Mouse (Mus musculus): ENCODE data around the gene Ptprd. TPM values are rescaled to one million over a fixed set of nuclear protein-coding genes. Genes with fewer than 3 reads are reported as not detected.

Gene Ptprd
- polyA plus RNA-seq, 1 experiment from 2014 or later: 21.0 TPM

GRCm38 (mm10) chr4:76352468-76352867, 1859.3 kb downstream of the Ptprd start:
- Histone ChIP-seq H3K4me1 (ENCODE audit: control insufficient read depth, insufficient read depth, low read length) (peaks cover 17% of the 10 kb centered on the region), H3K9ac (ENCODE audit: low read length) (no peak overlapping the region), H3K4me3 (ENCODE audit: low read depth, low read length) (no peak overlapping the region), H3K4me2 (ENCODE audit: low read depth, severe bottlenecking) (no peak overlapping the region), H3K27me3 (ENCODE audit: control insufficient read depth, insufficient read depth, low read length) (no peaks in the 10 kb centered on the region), H3K27ac (replicated peaks; ENCODE audit: low read depth, low read length) (no peak overlapping the region), H3K9me3 (ENCODE audit: control insufficient read depth, low read length) (no peaks in the 10 kb centered on the region), H3K36me3 (ENCODE audit: control insufficient read depth, insufficient read depth, low read length) (no peaks in the 10 kb centered on the region)
- WGBS: 17% methylated on average over 1 of the region's 1 CpGs
- DNase-seq (ENCODE audit: low spot score) (no peak), ATAC-seq (ENCODE audit: insufficient number of reproducible peaks, low FRiP score, low TSS enrichment, low read depth) (no peak)

GRCm38 (mm10) chr4:76351201-76351979, 1860.4 kb downstream of the Ptprd start:
- DNase-seq (ENCODE audit: low spot score) (no peak), ATAC-seq (ENCODE audit: insufficient number of reproducible peaks, low FRiP score, low TSS enrichment, low read depth) (no peak)
- Histone ChIP-seq H3K27me3 (ENCODE audit: control insufficient read depth, insufficient read depth, low read length) (no peaks in the 10 kb centered on the region), H3K9ac (ENCODE audit: low read length) (no peak overlapping the region), H3K27ac (replicated peaks; ENCODE audit: low read depth, low read length) (peak overlapping the region; percentile 57; the same call in 1 of the 2 replicates), H3K36me3 (ENCODE audit: control insufficient read depth, insufficient read depth, low read length) (no peaks in the 10 kb centered on the region), H3K4me2 (ENCODE audit: low read depth, severe bottlenecking) (no peak overlapping the region), H3K9me3 (ENCODE audit: control insufficient read depth, low read length) (no peaks in the 10 kb centered on the region), H3K4me3 (ENCODE audit: low read depth, low read length) (no peak overlapping the region), H3K4me1 (ENCODE audit: control insufficient read depth, insufficient read depth, low read length) (peaks cover 17% of the 10 kb centered on the region)
- 27% methylated on average over 8 of the region's 8 CpGs for WGBS

GRCm38 (mm10) chr4:76350241-76350962, 1861.4 kb downstream of the Ptprd start:
- no peaks in the 10 kb centered on the region for H3K27me3 ChIP-seq (ENCODE audit: control insufficient read depth, insufficient read depth, low read length)
- no peak overlapping the region for H3K27ac ChIP-seq (replicated peaks; ENCODE audit: low read depth, low read length)
- no peak for ATAC-seq (ENCODE audit: insufficient number of reproducible peaks, low FRiP score, low TSS enrichment, low read depth)
- H3K9ac ChIP-seq (ENCODE audit: low read length): no peak overlapping the region
- H3K4me1 ChIP-seq (ENCODE audit: control insufficient read depth, insufficient read depth, low read length): peaks cover 17% of the 10 kb centered on the region
- H3K36me3 ChIP-seq (ENCODE audit: control insufficient read depth, insufficient read depth, low read length): no peaks in the 10 kb centered on the region
- no peak overlapping the region for H3K4me3 ChIP-seq (ENCODE audit: low read depth, low read length)
- H3K9me3 ChIP-seq (ENCODE audit: control insufficient read depth, low read length): no peaks in the 10 kb centered on the region
- no peak for DNase-seq (ENCODE audit: low spot score)
- WGBS: 17% methylated on average over 3 of the region's 3 CpGs
- H3K4me2 ChIP-seq (ENCODE audit: low read depth, severe bottlenecking): no peak overlapping the region

- Histone ChIP-seq H3K27me3 (ENCODE audit: control insufficient read depth, insufficient read depth, low read length) (no peaks in the 10 kb centered on the region), H3K9me3 (ENCODE audit: control insufficient read depth, low read length) (no peaks in the 10 kb centered on the region), H3K9ac (ENCODE audit: low read length) (no peak overlapping the region), H3K27ac (replicated peaks; ENCODE audit: low read depth, low read length) (no peak overlapping the region), H3K36me3 (ENCODE audit: control insufficient read depth, insufficient read depth, low read length) (no peaks in the 10 kb centered on the region), H3K4me3 (ENCODE audit: low read depth, low read length) (no peak overlapping the region), H3K4me1 (ENCODE audit: control insufficient read depth, insufficient read depth, low read length) (no peaks in the 10 kb centered on the region), H3K4me2 (ENCODE audit: low read depth, severe bottlenecking) (no peak overlapping the region)
- no peak for ATAC-seq (ENCODE audit: insufficient number of reproducible peaks, low FRiP score, low TSS enrichment, low read depth)
- DNase-seq (ENCODE audit: low spot score): no peak
- WGBS: 80% methylated on average over 3 of the region's 3 CpGs
Observed at GRCm38 (mm10) chr4:76344059-76344458, 1867.7 kb downstream of the Ptprd start.

GRCm38 (mm10) chr4:76337926-76338325, 1873.8 kb downstream of the Ptprd start:
- H3K9ac ChIP-seq (ENCODE audit: low read length): no peak overlapping the region
- H3K4me1 ChIP-seq (ENCODE audit: control insufficient read depth, insufficient read depth, low read length): no peaks in the 10 kb centered on the region; the same call in 1 of the 2 replicates
- H3K27me3 ChIP-seq (ENCODE audit: control insufficient read depth, insufficient read depth, low read length): no peaks in the 10 kb centered on the region
- ATAC-seq (ENCODE audit: insufficient number of reproducible peaks, low FRiP score, low TSS enrichment, low read depth) (no peak), DNase-seq (ENCODE audit: low spot score) (no peak)
- H3K36me3 ChIP-seq (ENCODE audit: control insufficient read depth, insufficient read depth, low read length): no peaks in the 10 kb centered on the region
- H3K9me3 ChIP-seq (ENCODE audit: control insufficient read depth, low read length): no peaks in the 10 kb centered on the region
- no peak overlapping the region for H3K4me3 ChIP-seq (ENCODE audit: low read depth, low read length)
- H3K27ac ChIP-seq (replicated peaks; ENCODE audit: low read depth, low read length): no peak overlapping the region
- no peak overlapping the region for H3K4me2 ChIP-seq (ENCODE audit: low read depth, severe bottlenecking)
- WGBS: 79% methylated on average over 1 of the region's 1 CpGs

- Histone ChIP-seq H3K4me2 (ENCODE audit: low read depth, severe bottlenecking) (peak overlapping the region; percentile 22), H3K9me3 (ENCODE audit: control insufficient read depth, low read length) (no peaks in the 10 kb centered on the region), H3K4me3 (ENCODE audit: low read depth, low read length) (no peak overlapping the region), H3K9ac (ENCODE audit: low read length) (no peak overlapping the region), H3K36me3 (ENCODE audit: control insufficient read depth, insufficient read depth, low read length) (no peaks in the 10 kb centered on the region), H3K4me1 (ENCODE audit: control insufficient read depth, insufficient read depth, low read length) (peaks cover 5% of the 10 kb centered on the region), H3K27me3 (ENCODE audit: control insufficient read depth, insufficient read depth, low read length) (no peaks in the 10 kb centered on the region), H3K27ac (replicated peaks; ENCODE audit: low read depth, low read length) (no peak overlapping the region)
- DNase-seq (ENCODE audit: low spot score) (no peak), ATAC-seq (ENCODE audit: insufficient number of reproducible peaks, low FRiP score, low TSS enrichment, low read depth) (no peak)
- 20% methylated on average over 11 of the region's 11 CpGs for WGBS
Observed at GRCm38 (mm10) chr4:76327346-76327745, 1884.4 kb downstream of the Ptprd start.

GRCm38 (mm10) chr4:76325646-76326045, 1886.1 kb downstream of the Ptprd start:
- no peaks in the 10 kb centered on the region for H3K9me3 ChIP-seq (ENCODE audit: control insufficient read depth, low read length)
- no peaks in the 10 kb centered on the region for H3K36me3 ChIP-seq (ENCODE audit: control insufficient read depth, insufficient read depth, low read length)
- WGBS: 87% methylated on average over 3 of the region's 3 CpGs
- H3K4me2 ChIP-seq (ENCODE audit: low read depth, severe bottlenecking): no peak overlapping the region
- no peaks in the 10 kb centered on the region for H3K27me3 ChIP-seq (ENCODE audit: control insufficient read depth, insufficient read depth, low read length)
- peaks cover 5% of the 10 kb centered on the region for H3K4me1 ChIP-seq (ENCODE audit: control insufficient read depth, insufficient read depth, low read length)
- no peak overlapping the region for H3K4me3 ChIP-seq (ENCODE audit: low read depth, low read length)
- ATAC-seq (ENCODE audit: insufficient number of reproducible peaks, low FRiP score, low TSS enrichment, low read depth) (no peak), DNase-seq (ENCODE audit: low spot score) (no peak)
- no peak overlapping the region for H3K27ac ChIP-seq (replicated peaks; ENCODE audit: low read depth, low read length)
- H3K9ac ChIP-seq (ENCODE audit: low read length): no peak overlapping the region

- Histone ChIP-seq H3K9ac (ENCODE audit: low read length) (no peak overlapping the region), H3K36me3 (ENCODE audit: control insufficient read depth, insufficient read depth, low read length) (no peaks in the 10 kb centered on the region), H3K4me2 (ENCODE audit: low read depth, severe bottlenecking) (no peak overlapping the region), H3K27me3 (ENCODE audit: control insufficient read depth, insufficient read depth, low read length) (no peaks in the 10 kb centered on the region), H3K27ac (replicated peaks; ENCODE audit: low read depth, low read length) (no peak overlapping the region), H3K4me1 (ENCODE audit: control insufficient read depth, insufficient read depth, low read length) (peaks cover 5% of the 10 kb centered on the region), H3K4me3 (ENCODE audit: low read depth, low read length) (no peak overlapping the region), H3K9me3 (ENCODE audit: control insufficient read depth, low read length) (no peaks in the 10 kb centered on the region)
- DNase-seq (ENCODE audit: low spot score) (no peak), ATAC-seq (ENCODE audit: insufficient number of reproducible peaks, low FRiP score, low TSS enrichment, low read depth) (no peak)
- WGBS: 78% methylated on average over 10 of the region's 10 CpGs
Observed at GRCm38 (mm10) chr4:76324928-76325327, 1886.8 kb downstream of the Ptprd start.
